Mouse (Mus musculus) adrenal gland, postnatal 14 days (tissue): ENCODE measurements around the gene Grk2. TPM values are rescaled to one million over a fixed set of nuclear protein-coding genes. Genes with fewer than 3 reads are reported as not detected.
"Not testable (repeated sequence)": the region's sequence is repeated elsewhere in the genome, so short reads cannot be mapped to it uniquely, and the experiment has no call there.

Experiments used
- DNase-seq: peaks from one replicate; pipeline ENCODE4 v3.0.0; 2021; ENCODE audit warnings: mixed read lengths
- microRNA-seq, 2 experiments: library from miRNA; unstranded; fragments of <30 nt; microRNA quantifications; one replicate each; pipeline ENCODE4 v1.2.0; 2021
- total RNA-seq: library from RNA; stranded (reverse); gene quantifications from 2 replicates; pipeline ENCODE4 v1.2.3, GENCODE M21; 2021

Gene Grk2
- total RNA-seq, 1 experiment from 2014 or later: 45.2 TPM

GRCm38 (mm10) chr19:4270187-4270586, 35.8 kb downstream of the Grk2 start:
- peak; percentile 63 for DNase-seq

- DNase-seq: peak; percentile 86
Observed at GRCm38 (mm10) chr19:4268566-4269361, 37.3 kb downstream of the Grk2 start, which contains the start of gene Ssh3. TSS of gene Ssh3 (minus strand) at chr19:4269180.

- no peak for DNase-seq
Observed at GRCm38 (mm10) chr19:4265956-4266355, 40.1 kb downstream of the Grk2 start.

- DNase-seq: peak; percentile 49
Observed at GRCm38 (mm10) chr19:4264171-4264780, 41.7 kb downstream of the Grk2 start.

- DNase-seq: no peak
Observed at GRCm38 (mm10) chr19:4263702-4264101, 42.3 kb downstream of the Grk2 start.

- DNase-seq: no peak
Observed at GRCm38 (mm10) chr19:4262756-4263155, 43.3 kb downstream of the Grk2 start.

- no peak for DNase-seq
Observed at GRCm38 (mm10) chr19:4261038-4261698, 44.9 kb downstream of the Grk2 start.

- no peak for DNase-seq
Observed at GRCm38 (mm10) chr19:4257897-4258252, 48.1 kb downstream of the Grk2 start.

GRCm38 (mm10) chr19:4257216-4257896, 48.7 kb downstream of the Grk2 start:
- peak; percentile 94 for DNase-seq

GRCm38 (mm10) chr19:4255583-4256162, 50.3 kb downstream of the Grk2 start:
- no peak for DNase-seq

- no peak for DNase-seq
Observed at GRCm38 (mm10) chr19:4254230-4254629, 51.8 kb downstream of the Grk2 start.

GRCm38 (mm10) chr19:4248683-4249082, 57.3 kb downstream of the Grk2 start:
- DNase-seq: not testable (repeated sequence)

- DNase-seq: no peak
Observed at GRCm38 (mm10) chr19:4247010-4247409, 59.0 kb downstream of the Grk2 start.

GRCm38 (mm10) chr19:4244775-4245174, 61.2 kb downstream of the Grk2 start:
- DNase-seq: no peak

GRCm38 (mm10) chr19:4242416-4242815, 63.6 kb downstream of the Grk2 start:
- no peak for DNase-seq

- DNase-seq: no peak
Observed at GRCm38 (mm10) chr19:4240247-4240668, 65.8 kb downstream of the Grk2 start.

Small RNA genes lying within 50 kb of the gene (microRNA-seq; reads per million reads assigned to microRNA genes)
- 0.43 to 2.3 reads per million in 2 experiments for gene Mir6985

Other genes with a start within 250 kb of the Grk2 start
- 4.5 and 58.0 TPM in 2 replicates for gene Gstp3, start 246.7 kb downstream of the Grk2 start, total RNA-seq
- not detected in 2 replicates for gene Cabp2, start 224.6 kb downstream of the Grk2 start, total RNA-seq
- gene Cdk2ap2, start 209.0 kb downstream of the Grk2 start, total RNA-seq: 78.4 and 97.1 TPM in 2 replicates
- 95.1 and 116 TPM in 2 replicates for gene Pitpnm1, start 206.2 kb downstream of the Grk2 start, total RNA-seq
- 81.3 and 94.1 TPM in 2 replicates for gene Aip, start 180.4 kb downstream of the Grk2 start, total RNA-seq
- gene Gpr152, start 166.4 kb downstream of the Grk2 start, total RNA-seq: 0.08 TPM in 1 of 2 replicates, not detected in the other
- gene Cabp4, start 162.2 kb downstream of the Grk2 start, total RNA-seq: 1.7 and 2.4 TPM in 2 replicates
- gene Coro1b, start 157.6 kb downstream of the Grk2 start, total RNA-seq: 183 and 193 TPM in 2 replicates
- 4.4 and 27.5 TPM in 2 replicates for gene Ptprcap, start 152.6 kb downstream of the Grk2 start, total RNA-seq
- gene Rps6kb2, start 142.9 kb downstream of the Grk2 start, total RNA-seq: 29.1 and 34.4 TPM in 2 replicates
- 2.6 and 4.1 TPM in 2 replicates for gene Carns1, start 130.7 kb downstream of the Grk2 start, total RNA-seq
- 1.9 and 15.1 TPM in 2 replicates for gene Tbc1d10c, start 114.9 kb downstream of the Grk2 start, total RNA-seq
- 369 and 402 TPM in 2 replicates for gene Ppp1ca, start 114.2 kb downstream of the Grk2 start, total RNA-seq
- 8.2 and 10.7 TPM in 2 replicates for gene Rad9a, start 104.6 kb downstream of the Grk2 start, total RNA-seq
- 10.8 and 16.3 TPM in 2 replicates for gene Clcf1, start 92.0 kb downstream of the Grk2 start, total RNA-seq
- gene AC109138.7, start 91.9 kb downstream of the Grk2 start, total RNA-seq: not detected in 2 replicates
- gene Pold4, start 74.3 kb downstream of the Grk2 start, total RNA-seq: 43.3 and 57.9 TPM in 2 replicates
- 17.3 and 20.8 TPM in 2 replicates for gene Ssh3, start 37.0 kb downstream of the Grk2 start, total RNA-seq
- gene Ankrd13d, start 23.1 kb downstream of the Grk2 start, total RNA-seq: 2.7 and 4.8 TPM in 2 replicates
- 96.2 and 111 TPM in 2 replicates for gene Kdm2a, start 92.1 kb upstream of the Grk2 start, total RNA-seq
- 14.1 and 17.3 TPM in 2 replicates for gene Rhod, start 133.2 kb upstream of the Grk2 start, total RNA-seq
- gene Syt12, start 171.2 kb upstream of the Grk2 start, total RNA-seq: 35.0 and 41.1 TPM in 2 replicates
- gene 2010003K11Rik, start 192.4 kb upstream of the Grk2 start, total RNA-seq: 23.0 and 25.2 TPM in 2 replicates
- gene Pcx, start 204.2 kb upstream of the Grk2 start, total RNA-seq: 351 and 352 TPM in 2 replicates